Mouse (Mus musculus): ENCODE measurements at regions not wholly inside any gene's neighbourhood (a gene's known extent, or its start where the extent isn't known, plus 50 kb on each side); places are given as distances from the start of the nearest gene placed in this dataset.

GRCm38 (mm10) chr9:5424236-5424635 lies 79.0 kb downstream of the Casp12 start:
- no peak for TF ChIP-seq CTCF (IDR thresholded peaks at IDR 0.05; ENCODE audit: low read depth)
- no peak for TF ChIP-seq EP300 (optimal IDR thresholded peaks at IDR 0.05)
